Mouse (Mus musculus) embryonic fibroblast, embryonic 13.5 days (primary cell): ENCODE measurements around the gene Aurkaip1.
A peak's percentile ranks its signal among the peaks of the same experiment; 100 is the strongest.

ENCODE experiments used
- CTCF ChIP-seq: IDR thresholded peaks from 2 replicates; pipeline ENCODE4 v1.5.1; 2011; ENCODE audit warnings: mild to moderate bottlenecking, control low read depth, low read length, moderate library complexity, borderline replicate concordance; ENCODE audit not compliant: insufficient read depth
- POLR2A ChIP-seq: IDR thresholded peaks from 2 replicates; pipeline ENCODE4 v1.6.1; 2011; ENCODE audit warnings: low read depth, mild to moderate bottlenecking, control low read depth, low read length, moderate library complexity

GRCm38 (mm10) chr4:155831205-155831766 lies at the start of gene Aurkaip1:
- TF ChIP-seq CTCF (peak; percentile 92), POLR2A (peak; percentile 75)
